Mouse (Mus musculus) CD4-positive helper T cell, adult 2 months (primary cell): ENCODE measurements around the gene Tph1.
A peak's percentile ranks its signal among the peaks of the same experiment; 100 is the strongest.
"Not testable (repeated sequence)": the region's sequence is repeated elsewhere in the genome, so short reads cannot be mapped to it uniquely, and the experiment has no call there.

Source experiments
- DNase-seq: peaks from one replicate; pipeline ENCODE4 v3.0.0-alpha.2; 2012; ENCODE audit warnings: low read depth, missing footprints, low spot score

Tph1 gene

DNA sequence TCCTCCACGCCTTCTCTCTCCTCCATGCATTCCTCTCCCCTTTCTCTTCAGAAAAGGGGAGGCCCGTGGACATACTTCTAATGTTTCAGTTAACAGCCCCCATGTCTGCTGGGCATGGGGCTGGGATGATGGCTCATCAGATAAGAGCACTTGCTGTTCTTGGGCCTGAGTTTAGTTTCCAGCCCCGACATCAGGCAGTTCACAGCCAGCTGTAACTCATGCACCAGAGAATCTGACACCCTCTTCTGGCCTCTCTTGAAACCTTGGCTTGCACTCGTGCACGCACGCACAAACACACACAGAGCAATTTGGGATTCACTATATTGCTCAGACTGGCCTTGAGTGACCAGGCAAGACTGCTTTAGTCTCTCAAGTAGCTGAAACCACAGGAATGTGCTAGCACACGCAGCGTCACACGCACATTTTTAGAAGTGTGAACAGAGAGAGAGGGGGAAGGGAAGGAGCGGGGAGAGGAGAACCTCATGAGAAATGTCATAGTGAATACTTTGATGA, at the start of gene Tph1:
Tph1 (minus strand) TSS at position 378 of the 513 bp plus-strand sequence.
- DNase-seq, result no peak

DNA sequence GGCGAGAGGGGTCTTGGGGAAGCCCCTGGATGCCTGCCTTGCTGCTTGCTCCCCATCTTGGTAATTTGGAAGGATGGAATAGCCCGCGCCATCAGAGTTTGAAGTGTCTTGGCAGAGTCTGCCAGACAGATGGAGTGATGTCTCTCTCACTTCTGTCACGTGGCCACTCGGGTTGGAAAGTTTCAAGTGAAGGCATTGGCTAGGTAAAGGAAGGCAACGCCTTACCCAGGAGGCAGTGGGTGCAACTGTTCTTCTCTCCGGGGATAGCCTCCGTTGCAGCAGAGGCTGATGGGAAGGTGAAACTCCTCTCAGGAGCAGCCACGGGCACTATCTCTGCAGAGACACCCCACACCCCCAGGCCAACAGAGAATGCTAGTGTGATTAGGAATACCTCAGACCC, 48.1 kb upstream of the Tph1 start:
- no peak for DNase-seq

DNA sequence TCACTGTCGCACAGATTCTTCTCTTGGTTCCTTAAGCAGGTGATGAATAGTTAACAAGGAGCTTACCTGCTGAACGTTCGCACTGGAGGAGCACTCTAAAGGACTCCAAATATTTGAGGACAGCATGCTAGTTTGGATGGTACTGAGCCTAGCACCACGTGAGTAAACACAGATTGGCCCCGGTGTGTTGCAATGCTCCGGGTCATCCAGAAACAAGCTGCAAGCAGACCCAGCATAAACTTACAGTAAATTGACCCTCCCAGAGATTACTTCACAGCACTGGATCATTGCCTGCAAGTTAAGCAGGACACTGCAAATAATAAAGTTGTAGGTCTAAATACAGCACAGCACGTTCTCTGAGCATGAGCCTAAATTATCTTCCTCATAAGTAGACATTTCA, 47.2 kb upstream of the Tph1 start:
- no peak for DNase-seq

DNA sequence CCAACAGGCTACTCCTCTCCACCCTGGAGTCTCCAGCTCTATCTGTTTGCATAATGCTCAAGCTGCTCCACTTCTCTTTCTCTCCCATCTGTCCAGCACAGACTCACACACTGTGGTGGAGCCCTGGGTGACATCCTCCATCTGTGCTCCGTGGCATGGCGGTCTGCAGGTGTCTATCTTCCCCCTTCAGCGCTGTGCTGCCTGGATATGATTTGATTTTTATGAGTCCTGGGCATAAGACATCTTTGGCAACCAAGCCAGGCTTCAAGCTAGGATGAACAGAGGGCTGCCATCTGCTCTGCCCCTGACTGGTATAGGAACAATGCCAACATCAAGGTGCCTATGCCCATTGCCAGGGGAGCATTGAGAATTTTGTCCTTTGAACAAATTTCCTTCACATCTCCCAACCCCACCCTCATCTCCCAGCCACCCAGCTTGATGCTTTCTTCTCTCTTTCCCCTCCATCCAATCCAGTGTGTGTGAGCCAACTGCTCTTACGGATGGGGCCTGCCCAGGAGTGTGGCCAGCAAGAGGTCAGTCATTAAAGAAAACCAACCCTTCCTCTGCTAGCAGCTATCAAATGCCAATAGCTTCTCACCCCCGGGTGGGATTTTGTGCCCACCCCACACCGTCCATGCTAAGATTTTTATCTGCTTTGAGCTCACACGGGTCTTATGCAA, 46.4 kb upstream of the Tph1 start:
- no peak for DNase-seq

DNA sequence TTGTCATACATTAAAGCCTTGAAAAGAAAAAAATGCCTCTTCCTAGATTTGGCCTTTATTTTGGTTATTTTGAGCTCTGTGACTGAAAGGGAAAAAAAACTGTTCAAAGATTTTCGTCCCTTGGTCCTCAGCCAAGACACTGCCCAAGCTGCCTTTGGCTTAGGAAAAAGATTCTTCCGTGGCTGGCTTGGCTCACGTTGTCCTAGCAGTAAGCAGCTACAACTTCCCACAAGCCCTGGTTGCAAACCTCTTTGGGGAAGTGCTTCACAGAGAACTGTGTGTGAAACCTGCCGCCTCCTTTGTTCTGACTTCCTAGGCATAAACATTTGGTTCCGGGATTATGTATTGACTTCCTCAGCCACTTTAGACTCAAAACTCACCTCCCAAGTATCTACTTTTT, 44.6 kb upstream of the Tph1 start:
- DNase-seq, result no peak

DNA sequence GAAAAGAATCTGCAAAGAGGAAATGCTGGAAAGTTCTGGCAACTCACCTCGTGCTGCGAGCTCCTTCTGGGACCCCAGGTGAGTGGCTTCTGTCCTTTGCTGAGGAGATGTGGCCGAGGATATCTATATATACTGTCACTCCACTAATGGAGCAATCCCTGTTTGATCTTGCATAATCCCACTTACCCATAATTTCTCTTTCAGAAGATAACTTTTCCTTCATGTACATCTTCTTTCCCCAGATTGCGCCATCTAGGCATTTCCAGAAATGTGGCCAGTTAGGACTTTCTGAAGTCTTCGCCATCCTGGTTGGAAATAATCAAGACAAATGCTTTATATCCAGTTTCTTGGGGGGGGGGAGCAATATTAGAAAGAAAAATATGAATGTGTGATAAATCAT, 43.3 kb upstream of the Tph1 start, which contains the start of gene Saa3:
Saa3 (minus strand) TSS at position 101 of the 400 bp plus-strand sequence.
- no peak for DNase-seq

DNA sequence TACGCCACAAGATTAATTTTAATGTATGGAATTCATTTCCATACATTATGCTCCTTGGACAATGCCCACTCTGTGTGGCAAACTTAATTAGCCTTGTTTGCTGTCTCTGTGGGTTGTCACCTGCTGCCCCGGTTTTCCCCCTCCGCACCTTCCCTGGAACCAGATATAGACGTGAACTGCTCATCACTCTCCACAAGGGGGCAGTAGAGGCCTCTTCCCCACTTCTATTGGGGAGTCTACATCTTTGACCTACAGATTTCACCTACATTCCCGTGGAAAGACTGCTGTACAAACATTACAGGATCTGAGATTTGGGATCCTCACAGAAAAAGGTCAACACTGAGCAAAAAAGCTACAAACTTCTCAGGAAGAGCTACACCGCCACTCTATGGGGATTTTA, 42.2 kb upstream of the Tph1 start:
- peak; percentile 64 for DNase-seq

DNA sequence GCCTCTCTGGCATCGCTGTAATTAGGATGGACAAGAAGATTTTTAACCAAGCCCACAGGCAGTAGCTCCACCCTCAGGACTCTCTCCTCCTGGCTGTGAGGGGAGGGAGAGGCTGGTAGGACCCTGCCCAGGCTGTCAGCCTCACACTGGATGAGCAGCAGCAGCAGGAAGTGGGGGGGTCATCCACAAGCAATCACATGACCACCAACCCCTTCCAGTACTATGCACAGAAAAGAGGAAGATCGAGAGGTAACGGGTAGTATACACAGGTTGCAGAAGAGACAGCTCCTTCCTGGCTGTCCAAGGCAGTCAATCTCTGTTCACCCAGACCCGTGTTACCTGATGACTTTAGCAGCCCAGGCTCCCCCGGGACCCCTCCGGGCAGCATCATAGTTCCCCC, 39.9 kb upstream of the Tph1 start:
- no peak for DNase-seq

DNA sequence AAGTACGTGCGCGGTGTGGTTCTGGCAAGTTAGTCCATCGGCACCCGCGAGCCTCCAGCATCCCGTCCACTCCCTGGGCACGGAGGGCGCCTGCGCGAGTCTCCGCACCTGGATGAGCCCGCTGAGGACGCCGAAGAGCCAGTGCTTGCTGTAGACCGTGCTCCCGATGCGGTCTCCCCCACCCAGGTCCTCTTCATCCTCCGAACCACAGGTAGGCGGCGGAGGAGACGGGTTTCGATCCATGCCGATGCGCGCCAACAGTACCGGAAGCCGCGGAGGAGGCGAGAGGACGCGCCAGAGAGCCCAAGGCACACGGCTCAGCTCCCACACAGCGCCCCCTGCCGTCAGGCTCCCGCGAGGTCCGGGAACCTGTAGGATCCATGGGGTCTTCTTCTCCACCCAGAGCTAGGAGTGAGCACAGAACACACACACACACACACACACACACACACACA, 38.1 kb upstream of the Tph1 start, which contains the start of gene Saal1:
Saal1 (minus strand) TSS at position 291 of the 455 bp plus-strand sequence.
- DNase-seq, result peak; percentile 92

DNA sequence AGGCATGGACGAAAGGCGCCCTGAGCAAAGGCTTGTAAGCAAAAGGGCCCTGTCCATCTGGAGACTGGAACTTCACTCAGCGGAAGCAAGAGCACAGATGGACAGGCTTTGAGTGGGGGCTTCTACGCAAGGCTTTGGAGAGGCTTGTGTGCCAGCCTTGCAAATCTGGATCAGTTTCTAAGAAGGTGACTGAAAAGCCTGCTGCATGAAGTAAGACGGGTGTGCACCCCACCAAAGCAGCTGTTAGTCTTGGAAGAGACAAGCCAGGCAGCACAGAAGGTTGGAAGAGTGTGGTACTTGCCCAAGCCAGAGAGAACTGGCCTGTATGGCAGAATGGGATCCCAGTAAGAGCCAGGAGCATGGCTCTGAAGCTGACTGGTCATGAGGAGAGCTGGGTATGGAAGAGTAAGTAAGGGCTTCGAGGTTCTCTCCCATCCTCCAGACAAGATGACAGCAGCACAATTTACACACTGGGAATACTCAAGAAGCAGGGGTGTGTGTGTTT, 28.2 kb upstream of the Tph1 start:
- no peak for DNase-seq

DNA sequence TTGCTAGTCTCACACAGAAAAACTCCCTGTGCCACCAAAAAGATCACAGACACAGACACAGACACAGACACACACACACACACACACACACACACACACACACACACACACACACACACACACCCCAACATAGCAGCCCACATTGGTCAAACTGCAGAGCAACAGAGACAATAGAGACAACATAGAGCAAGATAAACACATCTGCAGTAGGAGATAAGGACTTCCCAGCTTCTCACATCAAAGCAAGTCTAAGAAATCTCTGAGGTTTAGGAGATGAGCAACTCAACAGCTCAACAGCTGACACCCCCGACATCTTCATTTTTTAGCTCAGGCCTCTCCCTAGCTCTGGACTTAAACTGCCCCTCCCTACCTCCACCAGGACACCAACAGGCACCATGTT, 24.4 kb upstream of the Tph1 start:
- no peak for DNase-seq

DNA sequence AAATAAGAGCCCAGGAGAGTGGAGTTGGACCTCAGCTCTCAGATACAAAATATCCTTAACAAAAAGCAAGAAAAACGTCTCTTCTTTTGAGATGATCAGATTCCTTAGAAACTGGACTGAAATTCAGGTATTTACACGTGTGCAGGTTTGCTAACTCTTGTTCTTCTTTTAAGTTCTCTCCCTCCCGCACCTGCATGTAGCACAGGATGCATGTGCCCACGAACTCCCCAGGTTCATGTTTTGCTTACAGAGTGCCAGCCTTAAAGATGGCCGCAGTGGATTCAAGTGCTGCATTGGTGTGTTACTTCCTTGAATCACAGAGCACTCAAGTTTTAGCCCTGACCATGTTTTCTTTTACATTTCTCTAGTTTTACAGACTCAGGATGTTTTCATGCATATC, 14.5 kb upstream of the Tph1 start:
- DNase-seq, result no peak

DNA sequence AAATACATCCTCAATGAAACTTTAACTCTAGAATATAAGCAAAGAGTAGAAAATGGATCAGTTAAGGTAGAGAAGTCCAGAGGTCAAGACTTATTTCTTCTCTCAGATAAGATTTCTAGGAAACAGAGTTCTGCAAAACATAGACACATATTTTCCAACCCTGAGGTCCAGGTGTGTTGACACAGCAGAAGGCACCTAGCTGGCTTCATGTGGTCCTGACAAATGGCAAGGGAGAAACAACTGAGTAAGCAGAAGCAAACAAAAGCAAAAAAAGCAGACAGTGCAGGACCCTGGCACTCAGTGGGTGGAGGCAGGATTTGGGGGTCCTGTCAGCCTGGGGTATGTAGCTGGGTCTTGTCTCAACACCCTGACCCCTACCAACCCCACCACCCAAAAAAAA, 8.4 kb upstream of the Tph1 start:
- no peak for DNase-seq

DNA sequence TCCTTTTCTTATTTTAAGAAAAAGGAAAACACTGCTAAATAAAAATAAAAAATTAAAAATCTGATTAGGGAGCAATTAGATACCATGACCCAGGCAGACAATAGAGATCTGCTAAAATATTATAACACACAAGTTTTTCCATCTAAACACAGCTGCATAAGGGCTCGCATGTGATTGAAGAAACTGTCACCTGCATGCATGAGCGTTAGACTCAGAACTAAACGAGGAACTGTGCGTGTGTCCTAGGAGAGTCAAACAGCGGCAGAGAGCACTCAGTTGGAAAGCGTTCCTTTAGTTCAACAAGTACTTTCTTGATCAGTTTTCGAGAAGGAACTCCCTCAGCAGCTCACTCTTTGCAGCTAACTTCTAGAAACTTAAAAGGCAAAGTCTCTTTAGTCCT, 6.7 kb upstream of the Tph1 start:
- not testable (repeated sequence) for DNase-seq

DNA sequence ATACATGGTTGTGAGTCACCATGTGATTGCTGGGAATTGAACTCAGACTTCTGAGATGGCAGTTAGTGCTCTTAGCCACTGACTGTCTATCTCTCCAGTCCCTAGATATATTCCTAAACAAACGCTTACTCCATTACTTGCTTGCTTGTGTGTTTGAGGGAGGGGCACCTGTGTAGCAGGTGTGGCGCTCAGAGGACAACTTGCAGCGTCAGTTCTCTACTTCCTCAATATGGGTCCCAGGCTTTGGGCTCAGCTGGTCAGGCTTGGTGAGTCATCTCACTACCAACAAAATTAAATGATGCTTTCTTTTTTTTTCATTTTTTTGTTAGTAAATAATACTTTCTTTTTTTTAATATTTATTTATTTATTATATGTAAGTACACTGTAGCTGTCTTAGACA, 6.1 kb upstream of the Tph1 start:
- no peak for DNase-seq

DNA sequence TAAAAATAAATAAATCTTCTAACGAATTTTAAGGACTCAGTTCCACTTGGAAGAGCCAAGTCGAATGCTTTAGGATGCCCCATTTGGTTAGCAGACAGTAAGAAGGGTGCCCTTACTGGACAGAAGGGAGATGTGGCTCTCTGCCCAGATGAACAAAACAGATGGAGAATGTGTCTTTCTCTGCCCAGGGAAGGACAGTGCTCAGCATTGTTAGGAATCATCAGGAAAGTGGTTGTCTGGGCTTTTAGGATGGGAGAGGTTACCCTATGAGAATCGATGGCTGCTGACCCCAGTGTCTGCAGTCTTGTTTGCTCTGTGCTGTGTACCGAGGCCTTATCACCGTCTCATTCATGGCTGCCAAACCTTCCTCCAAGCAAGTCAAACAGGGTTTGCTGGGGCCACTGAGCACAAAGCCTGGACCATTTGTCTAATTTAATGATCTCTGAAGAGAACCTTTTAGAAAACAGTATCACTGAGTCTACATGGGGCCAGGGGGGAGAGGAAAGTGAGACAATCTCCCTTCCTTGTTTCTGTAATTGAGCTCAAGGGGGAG, 4.5 kb upstream of the Tph1 start:
- no peak for DNase-seq

DNA sequence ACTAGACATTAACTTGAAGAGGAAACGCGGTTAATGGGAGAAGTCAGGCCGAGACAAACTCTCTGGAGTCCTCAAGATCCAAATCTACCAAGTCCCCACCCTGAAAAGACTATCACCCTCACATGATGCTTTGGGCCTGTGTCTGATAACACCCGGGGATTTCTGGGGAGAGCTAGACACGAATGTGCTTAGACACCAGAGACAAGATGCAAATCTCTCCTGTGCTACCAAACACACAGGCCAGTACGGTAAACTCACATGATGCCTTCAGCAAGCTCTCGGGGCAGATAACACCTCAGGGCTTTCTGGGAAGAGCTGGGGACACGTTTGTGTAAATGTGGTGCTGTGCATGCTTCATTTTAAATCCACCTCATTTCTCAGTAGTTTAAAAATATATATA, 3.5 kb upstream of the Tph1 start:
- no peak for DNase-seq

DNA sequence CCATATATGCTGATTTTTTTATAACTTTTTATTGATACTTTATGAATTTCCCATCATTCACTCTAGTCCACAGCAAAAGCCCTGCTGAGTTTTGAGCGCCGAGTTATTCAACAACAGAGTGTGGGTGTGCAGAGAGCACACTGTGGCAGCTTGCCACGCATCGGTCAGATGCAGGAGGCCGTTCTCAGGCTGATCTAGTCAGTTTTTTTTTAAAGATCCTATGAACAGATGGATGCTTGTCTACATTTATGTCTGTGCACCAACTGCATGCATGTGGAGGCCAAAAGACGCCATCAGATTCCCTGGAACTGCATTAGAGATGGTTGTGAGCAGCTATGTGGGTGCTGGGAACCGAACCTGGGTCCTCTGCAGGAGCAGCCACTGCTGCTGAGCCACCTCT, 2.7 kb upstream of the Tph1 start:
- no peak for DNase-seq

DNA sequence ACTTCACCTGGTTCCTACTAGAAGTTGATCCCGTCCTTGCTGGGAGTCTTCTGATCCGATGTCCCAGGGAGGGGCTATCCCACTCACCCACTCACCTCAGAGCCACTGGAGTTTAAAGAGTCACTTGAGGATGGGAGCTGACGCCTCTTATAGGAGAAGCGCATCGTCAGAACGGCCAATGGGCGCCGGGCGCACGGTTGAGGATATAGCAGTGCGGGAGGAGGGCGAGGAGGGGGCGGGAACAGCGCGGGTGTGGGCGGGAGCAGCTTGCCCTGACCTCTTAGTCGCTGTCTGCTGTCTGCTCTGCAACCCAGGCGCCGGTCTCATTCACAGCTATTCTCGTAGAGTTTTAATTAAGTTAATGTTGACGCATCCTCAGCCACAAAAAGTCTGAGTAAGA, 5.1 kb downstream of the Tph1 start:
- peak; percentile 7 for DNase-seq

DNA sequence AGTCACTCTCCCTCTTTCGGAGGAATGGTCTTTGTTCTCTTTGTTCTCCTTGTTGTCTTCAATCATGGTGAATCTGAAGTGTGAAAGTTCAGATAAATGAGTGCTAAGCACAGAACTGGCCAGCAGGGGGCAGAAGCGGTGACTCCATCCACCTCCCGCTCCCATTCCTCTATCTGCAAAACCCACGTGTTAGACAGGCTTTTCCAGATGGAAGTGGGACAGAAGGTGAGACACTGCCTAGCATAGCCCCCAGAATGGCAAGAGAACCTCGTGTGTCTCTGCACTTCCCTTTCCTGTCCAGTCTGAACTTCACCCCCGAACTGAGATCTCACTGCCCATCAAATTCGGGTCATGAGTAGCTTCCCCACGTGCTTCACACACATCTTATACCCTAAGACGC, 7.1 kb downstream of the Tph1 start:
- DNase-seq, result no peak

DNA sequence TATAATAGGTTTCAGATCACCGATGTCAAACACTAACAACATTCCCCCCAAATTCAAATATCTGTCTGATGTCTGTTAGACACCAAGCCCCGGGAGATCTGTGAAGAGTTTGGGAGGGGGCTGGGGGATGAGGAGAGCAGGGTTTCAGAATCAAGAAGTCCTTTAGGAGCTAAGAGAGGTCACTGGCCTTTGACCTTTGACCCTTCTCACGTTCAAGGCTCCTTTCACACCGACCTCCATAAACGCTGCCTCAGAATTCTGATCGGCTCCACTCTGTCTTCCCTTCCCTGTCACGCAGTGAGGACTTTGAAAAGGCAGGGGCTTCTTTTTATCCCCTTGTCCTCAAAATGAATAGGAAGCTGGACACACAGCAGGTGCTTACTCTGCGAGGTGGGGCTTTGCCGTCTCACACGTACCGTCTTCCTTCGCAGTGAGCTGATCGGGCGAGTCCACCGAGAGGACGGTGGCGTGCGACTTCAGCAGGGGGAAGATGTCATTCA, 10.7 kb downstream of the Tph1 start:
- no peak for DNase-seq

DNA sequence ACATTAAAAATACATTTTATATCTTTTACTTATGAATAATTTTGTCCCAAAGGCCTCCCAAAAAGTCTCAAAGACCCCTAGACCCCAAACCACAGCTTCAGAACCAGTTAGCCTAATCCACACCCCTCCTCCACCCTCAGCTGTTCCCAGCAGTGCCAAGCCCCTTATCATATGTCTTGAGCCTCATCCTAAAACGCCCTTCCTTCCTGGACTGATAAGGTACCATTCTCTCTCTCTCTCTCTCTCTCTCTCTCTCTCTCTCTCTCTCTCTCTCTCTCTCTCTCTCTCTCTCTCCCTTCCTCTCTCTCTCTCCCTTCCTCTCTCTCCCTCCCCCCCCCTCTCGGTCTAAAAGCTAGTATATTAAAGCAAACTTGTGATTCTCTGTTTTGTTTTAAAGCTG, 20.1 kb downstream of the Tph1 start:
- no peak for DNase-seq

DNA sequence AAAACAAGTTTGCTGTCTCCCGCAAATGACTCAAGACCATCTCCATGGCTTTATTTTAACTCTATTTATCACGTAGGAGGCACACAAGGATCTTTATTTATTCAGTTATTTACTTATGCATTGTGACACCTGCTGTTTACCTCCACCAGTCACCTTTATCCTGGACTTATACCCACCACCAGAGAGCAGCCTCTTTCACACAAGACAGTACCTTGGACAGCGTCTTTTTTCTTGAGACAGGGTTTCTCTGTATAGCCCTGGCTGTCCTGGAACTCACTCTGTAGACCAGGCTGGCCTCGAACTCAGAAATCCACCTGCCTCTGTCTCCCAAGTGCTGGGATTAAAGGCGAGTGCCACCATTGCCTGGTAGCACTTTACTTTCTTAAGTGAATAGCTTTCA, 22.1 kb downstream of the Tph1 start:
- not testable (repeated sequence) for DNase-seq
